Mouse (Mus musculus): ENCODE data around the gene Grk2. TPM values are rescaled to one million over a fixed set of nuclear protein-coding genes. Genes with fewer than 3 reads are reported as not detected.
A peak's percentile ranks its signal among the peaks of the same experiment; 100 is the strongest.
"Not testable (repeated sequence)": the region's sequence is repeated elsewhere in the genome, so short reads cannot be mapped to it uniquely, and the experiment has no call there.

The Grk2 gene
- polyA plus RNA-seq, 1 experiment from 2014 or later: 18.5 TPM

- Histone ChIP-seq H3K4me1 (peaks cover 23% of the 10 kb centered on the region), H3K4me2 (no peak overlapping the region), H3K27me3 (no peaks in the 10 kb centered on the region), H3K4me3 (no peak overlapping the region), H3K27ac (no peak overlapping the region), H3K36me3 (peaks cover 26% of the 10 kb centered on the region), H3K9ac (no peak overlapping the region), H3K9me3 (no peaks in the 10 kb centered on the region)
- WGBS: 93% methylated on average over 6 of the region's 6 CpGs
- no peak for ATAC-seq (ENCODE audit: insufficient number of reproducible peaks, low FRiP score, low TSS enrichment, low read depth)
These were observed 41.7 kb downstream of the Grk2 start for GRCm38 (mm10) chr19:4264171-4264780.

GRCm38 (mm10) chr19:4263702-4264101, 42.3 kb downstream of the Grk2 start:
- Histone ChIP-seq H3K4me3 (no peak overlapping the region), H3K9me3 (no peaks in the 10 kb centered on the region), H3K4me1 (peaks cover 18% of the 10 kb centered on the region), H3K27me3 (no peaks in the 10 kb centered on the region), H3K27ac (no peak overlapping the region), H3K36me3 (peaks cover 26% of the 10 kb centered on the region), H3K4me2 (no peak overlapping the region), H3K9ac (no peak overlapping the region)
- no peak for ATAC-seq (ENCODE audit: insufficient number of reproducible peaks, low FRiP score, low TSS enrichment, low read depth)
- 58% methylated on average over 14 of the region's 14 CpGs for WGBS

- Histone ChIP-seq H3K4me1 (peaks cover 13% of the 10 kb centered on the region), H3K36me3 (peaks cover 26% of the 10 kb centered on the region), H3K27me3 (no peaks in the 10 kb centered on the region), H3K4me2 (no peak overlapping the region), H3K9ac (no peak overlapping the region), H3K27ac (no peak overlapping the region), H3K9me3 (no peaks in the 10 kb centered on the region), H3K4me3 (no peak overlapping the region)
- WGBS: 71% methylated on average over 6 of the region's 6 CpGs
- ATAC-seq (ENCODE audit: insufficient number of reproducible peaks, low FRiP score, low TSS enrichment, low read depth): no peak
These were observed 43.3 kb downstream of the Grk2 start for GRCm38 (mm10) chr19:4262756-4263155.

- no peak for ATAC-seq (ENCODE audit: insufficient number of reproducible peaks, low FRiP score, low TSS enrichment, low read depth)
- 62% methylated on average over 8 of the region's 8 CpGs for WGBS
- no peak overlapping the region for H3K4me3 ChIP-seq
- H3K4me2 ChIP-seq: no peak overlapping the region
- no peaks in the 10 kb centered on the region for H3K27me3 ChIP-seq
- H3K36me3 ChIP-seq: peaks cover 23% of the 10 kb centered on the region
- H3K4me1 ChIP-seq: peaks cover 16% of the 10 kb centered on the region
- H3K27ac ChIP-seq: no peak overlapping the region
- no peaks in the 10 kb centered on the region for H3K9me3 ChIP-seq
- no peak overlapping the region for H3K9ac ChIP-seq
These were observed 44.9 kb downstream of the Grk2 start for GRCm38 (mm10) chr19:4261038-4261698.

GRCm38 (mm10) chr19:4257897-4258252, 48.1 kb downstream of the Grk2 start:
- no peaks in the 10 kb centered on the region for H3K9me3 ChIP-seq
- peaks cover 9% of the 10 kb centered on the region for H3K4me1 ChIP-seq
- H3K36me3 ChIP-seq: no peaks in the 10 kb centered on the region
- 19% methylated on average over 12 of the region's 12 CpGs for WGBS
- peak overlapping the region; percentile 47; the same call in 1 of the 2 replicates for H3K27ac ChIP-seq
- no peak for ATAC-seq (ENCODE audit: insufficient number of reproducible peaks, low FRiP score, low TSS enrichment, low read depth)
- H3K4me3 ChIP-seq: peak overlapping the region; percentile 63
- peak overlapping the region; percentile 71 for H3K4me2 ChIP-seq
- H3K9ac ChIP-seq: peak overlapping the region; percentile 54
- H3K27me3 ChIP-seq: no peaks in the 10 kb centered on the region

GRCm38 (mm10) chr19:4257216-4257896, 48.7 kb downstream of the Grk2 start:
- Histone ChIP-seq H3K9me3 (no peaks in the 10 kb centered on the region), H3K4me3 (peak overlapping the region; percentile 63), H3K27me3 (no peaks in the 10 kb centered on the region), H3K9ac (peak overlapping the region; percentile 54), H3K4me2 (peak overlapping the region; percentile 71), H3K36me3 (no peaks in the 10 kb centered on the region), H3K27ac (peak overlapping the region; percentile 47; the same call in 1 of the 2 replicates), H3K4me1 (peaks cover 9% of the 10 kb centered on the region)
- under 1% methylated on average over 41 of the region's 41 CpGs for WGBS
- peak; percentile 83 for ATAC-seq (ENCODE audit: insufficient number of reproducible peaks, low FRiP score, low TSS enrichment, low read depth)

GRCm38 (mm10) chr19:4255583-4256162, 50.3 kb downstream of the Grk2 start:
- peaks cover 9% of the 10 kb centered on the region for H3K4me1 ChIP-seq
- H3K9me3 ChIP-seq: no peaks in the 10 kb centered on the region
- no peak overlapping the region for H3K4me3 ChIP-seq
- no peak overlapping the region for H3K4me2 ChIP-seq
- no peak for ATAC-seq (ENCODE audit: insufficient number of reproducible peaks, low FRiP score, low TSS enrichment, low read depth)
- WGBS: 75% methylated on average over 11 of the region's 11 CpGs
- no peaks in the 10 kb centered on the region for H3K36me3 ChIP-seq
- H3K27ac ChIP-seq: no peak overlapping the region
- H3K27me3 ChIP-seq: no peaks in the 10 kb centered on the region
- H3K9ac ChIP-seq: no peak overlapping the region

- no peak overlapping the region for H3K9ac ChIP-seq
- H3K27me3 ChIP-seq: no peaks in the 10 kb centered on the region
- WGBS: 88% methylated on average over 7 of the region's 7 CpGs
- no peaks in the 10 kb centered on the region for H3K9me3 ChIP-seq
- H3K4me1 ChIP-seq: peaks cover 9% of the 10 kb centered on the region
- no peak for ATAC-seq (ENCODE audit: insufficient number of reproducible peaks, low FRiP score, low TSS enrichment, low read depth)
- no peak overlapping the region for H3K27ac ChIP-seq
- H3K36me3 ChIP-seq: no peaks in the 10 kb centered on the region
- H3K4me2 ChIP-seq: no peak overlapping the region
- no peak overlapping the region for H3K4me3 ChIP-seq
These were observed 51.8 kb downstream of the Grk2 start for GRCm38 (mm10) chr19:4254230-4254629.

- H3K4me2 ChIP-seq; ATAC-seq (ENCODE audit: insufficient number of reproducible peaks, low FRiP score, low TSS enrichment, low read depth); H3K27me3 ChIP-seq; H3K27ac ChIP-seq; H3K9me3 ChIP-seq; H3K9ac ChIP-seq; H3K36me3 ChIP-seq; H3K4me1 ChIP-seq; H3K4me3 ChIP-seq: not testable (repeated sequence)
- WGBS: 68% methylated on average over 1 of the region's 1 CpGs
These were observed 57.3 kb downstream of the Grk2 start for GRCm38 (mm10) chr19:4248683-4249082.

GRCm38 (mm10) chr19:4247010-4247409, 59.0 kb downstream of the Grk2 start:
- no peaks in the 10 kb centered on the region; the same call in 1 of the 2 replicates for H3K9me3 ChIP-seq
- H3K4me1 ChIP-seq: no peaks in the 10 kb centered on the region
- ATAC-seq (ENCODE audit: insufficient number of reproducible peaks, low FRiP score, low TSS enrichment, low read depth): no peak
- 56% methylated on average over 1 of the region's 1 CpGs for whole genome bisulfite sequencing
- H3K36me3 ChIP-seq: no peaks in the 10 kb centered on the region
- H3K4me2 ChIP-seq: no peak overlapping the region
- H3K27ac ChIP-seq: no peak overlapping the region
- no peak overlapping the region for H3K9ac ChIP-seq
- H3K27me3 ChIP-seq: no peaks in the 10 kb centered on the region
- no peak overlapping the region for H3K4me3 ChIP-seq

GRCm38 (mm10) chr19:4244775-4245174, 61.2 kb downstream of the Grk2 start:
- H3K9me3 ChIP-seq: no peaks in the 10 kb centered on the region; the same call in 1 of the 2 replicates
- no peak overlapping the region for H3K4me2 ChIP-seq
- 74% methylated on average over 6 of the region's 6 CpGs for WGBS
- no peak overlapping the region for H3K27ac ChIP-seq
- no peak overlapping the region for H3K4me3 ChIP-seq
- ATAC-seq (ENCODE audit: insufficient number of reproducible peaks, low FRiP score, low TSS enrichment, low read depth): no peak
- no peaks in the 10 kb centered on the region for H3K27me3 ChIP-seq
- H3K9ac ChIP-seq: no peak overlapping the region
- no peaks in the 10 kb centered on the region for H3K36me3 ChIP-seq
- H3K4me1 ChIP-seq: no peaks in the 10 kb centered on the region

GRCm38 (mm10) chr19:4242416-4242815, 63.6 kb downstream of the Grk2 start:
- ATAC-seq (ENCODE audit: insufficient number of reproducible peaks, low FRiP score, low TSS enrichment, low read depth): no peak
- WGBS: 63% methylated on average over 3 of the region's 3 CpGs

More at GRCm38 (mm10) chr19:4242416-4242815, 63.6 kb downstream of the Grk2 start:
- Histone ChIP-seq H3K4me2 (no peak overlapping the region), H3K4me3 (no peak overlapping the region), H3K9me3 (no peaks in the 10 kb centered on the region; the same call in 1 of the 2 replicates), H3K4me1 (no peaks in the 10 kb centered on the region), H3K27ac (no peak overlapping the region), H3K27me3 (no peaks in the 10 kb centered on the region), H3K36me3 (no peaks in the 10 kb centered on the region), H3K9ac (no peak overlapping the region)
